Comparison of ENCODE assay signal across 10 mouse cellular contexts in genomic region chr11:114865999-114866398, GRCm38 (mm10). TPM values are rescaled to one million over a fixed set of nuclear protein-coding genes. Genes with fewer than 3 reads are reported as not detected.
DNase-seq lines count a peak whose midpoint lies in the region; ATAC-seq and TF ChIP-seq lines count a peak whose summit lies in the region.
"Had no signal": no experiment of that assay in that cellular context is flagged by ENCODE, and none has a peak within 500 bp of the region (broad histone marks: within the 10 kb centered on the region; RNA-seq: fewer than 3 reads in every experiment).

No protein-coding gene starts in this region.

- no peaks in the 10 kb centered on the region for H3K27me3 ChIP-seq in lung, postnatal 0 days (replicated peaks; ENCODE audit: insufficient read depth, low read length)
- no peaks in the 10 kb centered on the region for H3K27me3 ChIP-seq in heart, embryonic 16.5 days (ENCODE audit: control insufficient read depth, insufficient read depth, low read length)
- H3K27me3 ChIP-seq in liver, embryonic 11.5 days (replicated peaks; ENCODE audit: control insufficient read depth, insufficient read depth, low read length), result no peaks in the 10 kb centered on the region

- peak; percentile 50 for DNase-seq in cerebellum, adult 11 months
- no peak for DNase-seq in cerebellum, postnatal 4 days (ENCODE audit: low spot score in 2 of 2)
- DNase-seq in lung, postnatal 0 days (ENCODE audit: low spot score), result no peak
- no peak for DNase-seq in lung, adult 2 months
- no peak for DNase-seq in liver, embryonic 11.5 days (ENCODE audit: low spot score)
- no peak for DNase-seq in yolk sac, embryonic 10.5 days (ENCODE audit: low spot score)
- DNase-seq in layer of hippocampus, adult 8-10 months (ENCODE audit: low spot score in 2 of 2), result no peak
- DNase-seq: layer of hippocampus, postnatal 36 days had no signal

- H3K9me3 ChIP-seq in lung, postnatal 0 days (ENCODE audit: low read length), result no peaks in the 10 kb centered on the region
- H3K9me3 ChIP-seq in heart, embryonic 16.5 days (replicated peaks; ENCODE audit: control insufficient read depth, low read length), result no peaks in the 10 kb centered on the region
- no peaks in the 10 kb centered on the region for H3K9me3 ChIP-seq in liver, embryonic 11.5 days (ENCODE audit: control insufficient read depth, low read length)
- H3K9me3 ChIP-seq: hindbrain, embryonic 13.5 days had no signal

- no peak for TF ChIP-seq CTCF in lung, postnatal 0 days (IDR thresholded peaks at IDR 0.05)
- TF ChIP-seq CTCF in lung, adult 2 months (IDR thresholded peaks at IDR 0.05; ENCODE audit: insufficient read depth, low read length), result no peak

- no peak overlapping the region for H3K4me3 ChIP-seq in lung, postnatal 0 days (ENCODE audit: low read depth, low read length)
- H3K4me3 ChIP-seq in lung, adult 2 months (replicated peaks; ENCODE audit: extremely low read depth, low read depth, low read length), result no peak overlapping the region
- H3K4me3 ChIP-seq in heart, embryonic 16.5 days (ENCODE audit: low read length), result no peak overlapping the region
- no peak overlapping the region for H3K4me3 ChIP-seq in liver, embryonic 11.5 days (ENCODE audit: low read depth, low read length)
- H3K4me3 ChIP-seq: hindbrain, embryonic 13.5 days had no signal

- H3K9ac ChIP-seq in lung, postnatal 0 days (replicated peaks; ENCODE audit: low read depth), result no peak overlapping the region
- no peak overlapping the region for H3K9ac ChIP-seq in heart, embryonic 16.5 days (ENCODE audit: low read length)
- H3K9ac ChIP-seq in liver, embryonic 11.5 days (ENCODE audit: low read depth, low read length), result no peak overlapping the region
- H3K9ac ChIP-seq: hindbrain, embryonic 13.5 days had no signal

- no peak overlapping the region for H3K4me2 ChIP-seq in lung, postnatal 0 days (replicated peaks; ENCODE audit: low read depth, low read length)
- no peak overlapping the region for H3K4me2 ChIP-seq in heart, embryonic 16.5 days (ENCODE audit: low read depth, low read length)
- no peak overlapping the region for H3K4me2 ChIP-seq in liver, embryonic 11.5 days
- H3K4me2 ChIP-seq: hindbrain, embryonic 13.5 days had no signal

- no peak; the same call in 1 of the 2 replicates for ATAC-seq in lung, postnatal 0 days
- ATAC-seq in heart, embryonic 16.5 days (replicated peaks; ENCODE audit: extremely low read depth, insufficient read depth, low FRiP score), result no peak
- no peak for ATAC-seq in liver, embryonic 11.5 days (replicated peaks; ENCODE audit: low FRiP score)

- 0 out of 2 replicates have a peak overlapping the region, but pooled peaks have one; percentile 38 for H3K27ac ChIP-seq in lung, postnatal 0 days (ENCODE audit: low read length)
- peak overlapping the region; percentile 57 for H3K27ac ChIP-seq in heart, embryonic 16.5 days (ENCODE audit: low read length)
- H3K27ac ChIP-seq in liver, embryonic 11.5 days (ENCODE audit: low read depth, low read length), result peak overlapping the region; percentile 86; the same call in 1 of the 2 replicates
- H3K27ac ChIP-seq: hindbrain, embryonic 13.5 days had no signal

- peaks cover 9% of the 10 kb centered on the region; the same call in 1 of the 2 replicates for H3K4me1 ChIP-seq in lung, postnatal 0 days (ENCODE audit: insufficient read depth, low read depth, low read length)
- peaks cover 10% of the 10 kb centered on the region; the same call in 1 of the 2 replicates for H3K4me1 ChIP-seq in lung, adult 2 months (ENCODE audit: control insufficient read depth, insufficient read depth, low read length)
- peaks cover 23% of the 10 kb centered on the region for H3K4me1 ChIP-seq in heart, embryonic 16.5 days (ENCODE audit: control insufficient read depth, insufficient read depth, low read length)
- H3K4me1 ChIP-seq in liver, embryonic 11.5 days (replicated peaks; ENCODE audit: control insufficient read depth, insufficient read depth, low read length), result peaks cover 25% of the 10 kb centered on the region

- TF ChIP-seq POLR2A in lung, adult 2 months (IDR thresholded peaks at IDR 0.05; ENCODE audit: borderline replicate concordance, extremely low read depth, low read depth, low read length), result no peak

- TF ChIP-seq EP300 in lung, postnatal 0 days (IDR thresholded peaks at IDR 0.05), result no peak

- H3K36me3 ChIP-seq in lung, postnatal 0 days (ENCODE audit: insufficient read depth, low read length), result no peaks in the 10 kb centered on the region
- H3K36me3 ChIP-seq in heart, embryonic 16.5 days (ENCODE audit: control insufficient read depth, insufficient read depth), result no peaks in the 10 kb centered on the region
- peaks cover 4% of the 10 kb centered on the region for H3K36me3 ChIP-seq in liver, embryonic 11.5 days (ENCODE audit: control insufficient read depth, insufficient read depth, low read length)
- H3K36me3 ChIP-seq: hindbrain, embryonic 13.5 days had no signal

- 71% methylated on average over 5 of the region's 5 CpGs for WGBS in lung, postnatal 0 days
- 68% methylated on average over 5 of the region's 5 CpGs for WGBS in lung, adult 2 months
- WGBS in heart, embryonic 16.5 days, result 57% methylated on average over 5 of the region's 5 CpGs
- 72% methylated on average over 5 of the region's 5 CpGs for WGBS in liver, embryonic 11.5 days

RNA-seq across cellular contexts. Expression of gene Gprc5c, which starts 15.0 kb away (rescaled TPM):
- polyA plus RNA-seq in lung, postnatal 0 days (2015; fragmentation: Nextera tagmentation; extraction: Ambion mirVana), result 10.4 and 11.1 TPM in 2 replicates
- 14.3 and 18.2 TPM in 2 replicates for polyA plus RNA-seq in lung, adult 2 months (2012; rRNA removed)
- 14.5 and 15.4 TPM in 2 replicates for polyA plus RNA-seq in heart, embryonic 16.5 days (2015; fragmentation: Nextera tagmentation; extraction: Ambion mirVana)
- polyA plus RNA-seq in liver, embryonic 11.5 days (2014; fragmentation: Nextera tagmentation; extraction: Ambion mirVana), result 20.2 and 21.6 TPM in 2 replicates
- total RNA-seq in layer of hippocampus, adult 8-10 months (2022), result 1 to 10 TPM; 4.3 to 7.2 (median 4.8) TPM

RNA-seq across cellular contexts. Expression of gene Cd300a, which starts 23.8 kb away (rescaled TPM):
- 4.6 and 5.9 TPM in 2 replicates for polyA plus RNA-seq in lung, postnatal 0 days (2015; fragmentation: Nextera tagmentation; extraction: Ambion mirVana)
- polyA plus RNA-seq in lung, adult 2 months (2012; rRNA removed), result 2.5 and 5.0 TPM in 2 replicates
- polyA plus RNA-seq in heart, embryonic 16.5 days (2015; fragmentation: Nextera tagmentation; extraction: Ambion mirVana), result 1.2 and 1.4 TPM in 2 replicates
- polyA plus RNA-seq in liver, embryonic 11.5 days (2014; fragmentation: Nextera tagmentation; extraction: Ambion mirVana), result 4.1 and 5.4 TPM in 2 replicates
- 1 to 10 TPM in 2 of 4 experiments, under 1 TPM in 2; 0.39 to 1.3 (median 0.80) TPM for total RNA-seq in layer of hippocampus, adult 8-10 months (2022)
